Mouse (Mus musculus) MEL (cell line): ENCODE measurements around the gene Mllt11. TPM values are rescaled to one million over a fixed set of nuclear protein-coding genes. Genes with fewer than 3 reads are reported as not detected.

Source experiments
- DNase-seq: peaks from one replicate; pipeline ENCODE4 v3.0.0; 2011; ENCODE audit warnings: low read depth, low spot score
- H3K27ac ChIP-seq: 2 replicates; pipeline ENCODE4 v1.5.1; 2012; ENCODE audit warnings: low read depth, mild to moderate bottlenecking, control low read depth, low read length, moderate library complexity; ENCODE audit not compliant: control insufficient read depth
- H3K27me3 ChIP-seq, 2 experiments: fragments of 150-350 bp in 1 of 2; sonication (generic) in 1 of 2; 2 replicates each; pipeline ENCODE4 v1.6.1; 2012; ENCODE audit warnings: low read length in 2 of 2, mild to moderate bottlenecking in 2 of 2, improper control_type of control experiment in 1 of 2, moderate library complexity in 1 of 2; ENCODE audit not compliant: insufficient read depth in 2 of 2, control insufficient read depth in 1 of 2
- H3K36me3 ChIP-seq, 2 experiments: 2 replicates each; pipeline ENCODE4 v1.6.1; 2012 to 2014; ENCODE audit warnings: low read length in 2 of 2, improper control_type of control experiment in 1 of 2, inconsistent platforms in 1 of 2, mild to moderate bottlenecking in 1 of 2; ENCODE audit not compliant: insufficient read depth in 2 of 2, control insufficient read depth in 1 of 2
- H3K4me1 ChIP-seq, 2 experiments: fragments of 150-350 bp in 1 of 2; sonication (generic) in 1 of 2; 2 replicates each; pipeline ENCODE4 v1.6.1; 2012; ENCODE audit warnings: low read length in 2 of 2, improper control_type of control experiment in 1 of 2, mild to moderate bottlenecking in 1 of 2; ENCODE audit not compliant: insufficient read depth in 2 of 2, control insufficient read depth in 1 of 2
- H3K4me3 ChIP-seq, 2 experiments: fragments of 150-350 bp in 1 of 2; sonication (generic) in 1 of 2; 2 replicates each; pipeline ENCODE4 v1.5.1; 2012; ENCODE audit warnings: low read depth in 2 of 2, low read length in 2 of 2, mild to moderate bottlenecking in 2 of 2, moderate library complexity in 2 of 2, control low read depth in 1 of 2, improper control_type of control experiment in 1 of 2; ENCODE audit not compliant: control insufficient read depth in 1 of 2, insufficient read depth in 1 of 2
- H3K79me2 ChIP-seq: 2 replicates; pipeline ENCODE4 v1.6.1; 2012; ENCODE audit warnings: mild to moderate bottlenecking, low read length, moderate library complexity; ENCODE audit not compliant: control insufficient read depth, poor library complexity, insufficient read depth
- H3K9ac ChIP-seq: 2 replicates; pipeline ENCODE4 v1.6.1; 2012; ENCODE audit warnings: low read depth, mild to moderate bottlenecking, control low read depth, low read length, moderate library complexity; ENCODE audit not compliant: control insufficient read depth, poor library complexity, severe bottlenecking
- H3K9me3 ChIP-seq: fragments of 150-350 bp; sonication (generic); replicated peaks from 2 replicates; pipeline ENCODE4 v1.6.1; 2012; ENCODE audit warnings: mild to moderate bottlenecking, low read length, improper control_type of control experiment, moderate library complexity; ENCODE audit not compliant: insufficient read depth
- CHD2 ChIP-seq: IDR thresholded peaks from 2 replicates; pipeline ENCODE4 v1.6.1; 2011; ENCODE audit warnings: low read length, improper control_type of control experiment
- CTCF ChIP-seq, 3 experiments: IDR thresholded peaks in 2 of 3; conservative IDR thresholded peaks in 1 of 3; 2 replicates each; pipeline ENCODE4 v1.5.1; 2011 to 2012; ENCODE audit warnings: low read length in 3 of 3, low read depth in 2 of 3, mild to moderate bottlenecking in 2 of 3, improper control_type of control experiment in 1 of 3, inconsistent platforms in 1 of 3, mixed read lengths in 1 of 3, moderate library complexity in 1 of 3; ENCODE audit not compliant: control insufficient read depth in 1 of 3, insufficient read depth in 1 of 3, poor library complexity in 1 of 3, severe bottlenecking in 1 of 3
- ETS1 ChIP-seq: IDR thresholded peaks from 2 replicates; pipeline ENCODE4 v1.6.1; 2012; ENCODE audit warnings: low read depth, mild to moderate bottlenecking, inconsistent platforms, low read length, improper control_type of control experiment, moderate library complexity
- HCFC1 ChIP-seq: IDR thresholded peaks from 2 replicates; pipeline ENCODE4 v1.6.1; 2012; ENCODE audit warnings: low read depth, mild to moderate bottlenecking, inconsistent platforms, low read length, improper control_type of control experiment, moderate library complexity
- JUND ChIP-seq: IDR thresholded peaks from 2 replicates; pipeline ENCODE4 v1.6.1; 2011; ENCODE audit warnings: low read depth, mild to moderate bottlenecking, improper control_type of control experiment, low read length
- KAT2A ChIP-seq: conservative IDR thresholded peaks from 2 replicates; pipeline ENCODE4 v1.6.1; 2012; ENCODE audit warnings: low read depth, low read length, improper control_type of control experiment, inconsistent platforms
- POLR2A ChIP-seq, 2 experiments: IDR thresholded peaks; 2 replicates each; pipeline ENCODE4 v1.6.1; 2011 to 2012; ENCODE audit warnings: low read length in 2 of 2, mild to moderate bottlenecking in 2 of 2, control low read depth in 1 of 2, improper control_type of control experiment in 1 of 2, low read depth in 1 of 2, moderate library complexity in 1 of 2; ENCODE audit not compliant: control insufficient read depth in 1 of 2, insufficient read depth in 1 of 2, poor library complexity in 1 of 2
- POLR2AphosphoS2 ChIP-seq: IDR thresholded peaks from 2 replicates; pipeline ENCODE4 v1.6.1; 2011; ENCODE audit warnings: low read length, improper control_type of control experiment
- RCOR1 ChIP-seq: IDR thresholded peaks from 2 replicates; pipeline ENCODE4 v1.6.1; 2012; ENCODE audit warnings: low read depth, mild to moderate bottlenecking, inconsistent platforms, low read length, improper control_type of control experiment
- SIN3A ChIP-seq: IDR thresholded peaks from 2 replicates; pipeline ENCODE4 v1.6.1; 2012; ENCODE audit warnings: low read length, improper control_type of control experiment, inconsistent platforms
- SMC3 ChIP-seq: IDR thresholded peaks from 2 replicates; pipeline ENCODE4 v1.6.1; 2011; ENCODE audit warnings: low read depth, low read length, improper control_type of control experiment
- USF1 ChIP-seq: IDR thresholded peaks from 2 replicates; pipeline ENCODE4 v1.6.1; 2014; ENCODE audit warnings: low read depth, mild to moderate bottlenecking, inconsistent platforms, low read length, improper control_type of control experiment, moderate library complexity
- ZMIZ1 ChIP-seq: IDR thresholded peaks from 2 replicates; pipeline ENCODE4 v1.6.1; 2012; ENCODE audit warnings: low read depth, mild to moderate bottlenecking, inconsistent platforms, low read length, improper control_type of control experiment, moderate library complexity
- polyA plus RNA-seq, 2 experiments: library from polyadenylated mRNA; stranded (reverse) in 1 of 2; unstranded in 1 of 2; fragments of >175 nt in 1 of 2; fragments of >200 nt in 1 of 2; gene quantifications; 2 replicates each; pipeline versions ENCODE4 v1.2.1 to v1.2.4; 2012; ENCODE audit warnings: low replicate concordance in 2 of 2, low read depth in 1 of 2; ENCODE audit not compliant: insufficient read length in 2 of 2, insufficient read depth in 1 of 2, missing spikeins in 1 of 2
- total RNA-seq: library from RNA; depleted of rRNA; stranded (reverse); fragments of 300-350 nt; gene quantifications from 2 replicates; pipeline ENCODE4 v1.2.3, GENCODE M21; 2012

Gene Mllt11
- total and polyA plus RNA-seq, 3 experiments, result 7.3 to 24.6 TPM; not detected in 1

- no peaks in the 10 kb centered on the region for H3K79me2 ChIP-seq
- H3K9me3 ChIP-seq, result no peaks in the 10 kb centered on the region
- no peak overlapping the region for H3K27ac ChIP-seq
- TF ChIP-seq CHD2 (no peak), USF1 (no peak), SIN3A (no peak), JUND (no peak), KAT2A (no peak), HCFC1 (no peak)
- TF ChIP-seq, all 39 proteins: peak for 0
- no peaks in the 10 kb centered on the region for H3K27me3 ChIP-seq
- no peak overlapping the region for H3K9ac ChIP-seq
- peaks cover 4 to 14% of the 10 kb centered on the region in 2 experiments for H3K36me3 ChIP-seq
- no peak overlapping the region for H3K4me3 ChIP-seq
- peaks cover 6 to 8% of the 10 kb centered on the region in 2 experiments for H3K4me1 ChIP-seq
- DNase-seq, result no peak
Measured at GRCm38 (mm10) chr3:95240900-95241299, 8.9 kb upstream of the Mllt11 start.

- Histone ChIP-seq H3K4me3 (no peak overlapping the region), H3K9me3 (no peaks in the 10 kb centered on the region), H3K9ac (no peak overlapping the region), H3K4me1 (no peaks in the 10 kb centered on the region; a peak in 1 of 4 replicates), H3K79me2 (no peaks in the 10 kb centered on the region), H3K36me3 (peaks cover 0 to 22% of the 10 kb centered on the region in 2 experiments; a peak in 3 of 4 replicates), H3K27ac (no peak overlapping the region), H3K27me3 (no peaks in the 10 kb centered on the region)
- TF ChIP-seq POLR2A (IDR thresholded peaks at IDR 0.05; ENCODE audit: control insufficient read depth in 1 of 2, insufficient read depth in 1 of 2, low read depth in 1 of 2, low read length in 2 of 2, poor library complexity in 1 of 2) (0 out of 4 replicates have a peak, but pooled peaks of 1 of the 2 experiments have one; percentile 10), RCOR1 (no peak)
- DNase-seq, result no peak
Measured at GRCm38 (mm10) chr3:95239971-95240370, 8.0 kb upstream of the Mllt11 start.

- Histone ChIP-seq H3K27ac (no peak overlapping the region), H3K9ac (no peak overlapping the region), H3K9me3 (no peaks in the 10 kb centered on the region), H3K4me3 (no peak overlapping the region), H3K36me3 (peaks cover 0 to 31% of the 10 kb centered on the region in 2 experiments; a peak in 2 of 4 replicates), H3K27me3 (no peaks in the 10 kb centered on the region), H3K79me2 (no peaks in the 10 kb centered on the region), H3K4me1 (no peaks in the 10 kb centered on the region)
- peak; percentile 52 for DNase-seq
- peak; percentile 65; the same call in 1 of the 2 replicates for TF ChIP-seq POLR2AphosphoS2
- peak; percentile 32; the same call in 1 of the 2 replicates for TF ChIP-seq SMC3
- no peak for TF ChIP-seq KAT2A
- TF ChIP-seq CTCF (IDR thresholded peaks at IDR 0.05 in 2 of 3, conservative IDR thresholded peaks at IDR 0.05 in 1 of 3; ENCODE audit: control insufficient read depth in 1 of 3, insufficient read depth in 1 of 3, low read depth in 2 of 3, low read length in 3 of 3, poor library complexity in 1 of 3, severe bottlenecking in 1 of 3), result peak in 1 of 3 experiments; percentile 31; a peak in 2 of 6 replicates
- TF ChIP-seq ETS1, result no peak
- TF ChIP-seq USF1, result no peak
- TF ChIP-seq ZMIZ1, result 0 out of 2 replicates have a peak, but pooled peaks have one; percentile 24
Measured at GRCm38 (mm10) chr3:95239022-95239421, 7.1 kb upstream of the Mllt11 start.
